Mouse (Mus musculus) heart, adult 2 months (tissue): ENCODE results near the gene Fam71f2.

Source experiments
- CTCF ChIP-seq: fragments of 200-600 bp; IDR thresholded peaks from 2 replicates; pipeline ENCODE4 v1.8.1; 2022; ENCODE audit warnings: antibody characterized with exemption, mild to moderate bottlenecking, moderate library complexity
- POLR2A ChIP-seq: fragments of 200-500 bp; IDR thresholded peaks from 2 replicates; pipeline ENCODE4 v1.6.1; 2011; ENCODE audit warnings: mild to moderate bottlenecking, low read depth, low read length, control low read depth; ENCODE audit not compliant: insufficient read depth

- TF ChIP-seq CTCF: no peak
- no peak for TF ChIP-seq POLR2A
Observed at GRCm38 (mm10) chr6:29321586-29321985, 42.2 kb downstream of the Fam71f2 start.
